Mouse (Mus musculus) C2C12 (cell line): ENCODE results near the gene Zbtb12.

Experiments
- CEBPB ChIP-seq: IDR thresholded peaks from one replicate; pipeline ENCODE4 v1.6.1; 2011; ENCODE audit warnings: low read depth, mild to moderate bottlenecking, control low read depth, moderate library complexity
- CTCF ChIP-seq: IDR thresholded peaks from one replicate; pipeline ENCODE4 v1.5.1; 2011; ENCODE audit not compliant: control insufficient read depth, insufficient read depth, insufficient read length
- FOSL1 ChIP-seq: IDR thresholded peaks from one replicate; pipeline ENCODE4 v1.8.0; 2011; ENCODE audit warnings: mild to moderate bottlenecking, low read length; ENCODE audit not compliant: poor library complexity, insufficient read depth, severe bottlenecking
- MYOD1 ChIP-seq: IDR thresholded peaks from one replicate; pipeline ENCODE4 v1.6.1; 2011; ENCODE audit warnings: low read depth; ENCODE audit not compliant: control insufficient read depth, insufficient read length
- USF1 ChIP-seq: IDR thresholded peaks from one replicate; pipeline ENCODE4 v1.6.1; 2011; ENCODE audit warnings: low read depth, mild to moderate bottlenecking, control low read depth, moderate library complexity

DNA sequence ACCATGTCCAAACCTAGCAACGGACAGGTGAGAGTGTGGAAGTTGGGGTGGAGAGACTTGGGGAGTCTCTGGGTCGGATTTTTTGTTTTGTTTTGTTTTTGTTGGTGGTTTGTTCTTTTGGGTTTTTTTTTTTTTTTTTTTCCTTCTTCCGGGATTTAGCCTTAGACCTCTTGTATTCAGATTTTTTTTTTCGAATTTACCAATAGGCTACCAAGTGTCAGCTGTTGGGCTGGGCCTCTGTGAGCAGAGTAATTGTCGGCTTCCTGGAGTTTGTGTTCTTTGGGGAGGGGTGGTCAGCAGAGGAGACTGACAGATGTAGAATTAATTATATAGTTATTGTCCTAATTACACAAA, 20.6 kb downstream of the Zbtb12 start:
- TF ChIP-seq CTCF = no peak
- TF ChIP-seq USF1 = no peak
- TF ChIP-seq FOSL1 = no peak
- no peak for TF ChIP-seq MYOD1
- no peak for TF ChIP-seq CEBPB
